ENCODE assay signal across 7 mouse cellular contexts in the genomic region with DNA sequence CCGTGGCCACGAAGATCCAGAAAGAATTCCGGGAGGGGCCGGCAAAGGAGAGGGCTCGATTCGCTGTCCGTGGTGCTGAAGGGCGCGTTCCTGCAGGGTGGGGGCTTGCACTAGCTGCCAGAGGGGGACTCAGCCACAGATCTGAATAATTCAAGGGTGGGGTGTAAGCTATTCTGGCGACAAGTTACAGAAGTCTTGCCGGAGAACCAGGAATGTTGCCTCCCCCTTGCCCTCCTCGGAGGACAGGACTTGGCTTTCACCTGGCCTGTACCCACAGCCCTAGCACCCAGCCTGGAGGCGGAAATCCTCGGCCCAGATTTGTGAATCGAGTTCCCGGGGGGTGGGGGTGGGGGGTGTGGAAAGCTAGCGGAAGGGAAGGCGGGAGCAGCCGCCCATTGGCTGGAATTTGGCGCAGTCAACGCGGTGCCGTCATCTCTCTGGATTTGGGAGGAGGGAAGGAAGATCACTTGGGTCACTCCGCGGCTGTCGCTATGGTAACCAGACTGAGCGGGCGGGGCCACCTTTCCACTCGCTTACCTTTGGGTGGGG. TPM values are rescaled to one million over a fixed set of nuclear protein-coding genes. Genes with fewer than 3 reads are reported as not detected.
DNase-seq lines count a peak whose midpoint lies in the region; ATAC-seq lines count a peak whose summit lies in the region.

No protein-coding gene starts in this region.

- ATAC-seq in granulocyte monocyte progenitor cell, adult 5-6 weeks (replicated peaks; ENCODE audit: poor library complexity, severe bottlenecking): peak; percentile 33; the same call in 1 of the 2 replicates
- peak; percentile 62 for ATAC-seq in midbrain, embryonic 14.5 days (ENCODE audit: low FRiP score, low TSS enrichment)
- ATAC-seq in stomach, embryonic 16.5 days (ENCODE audit: insufficient read depth, low FRiP score): peak; percentile 30; the same call in 1 of the 2 replicates

- peak overlapping the region; percentile 96 for H3K9ac ChIP-seq in midbrain, embryonic 14.5 days (replicated peaks; ENCODE audit: low read length)
- H3K9ac ChIP-seq in stomach, embryonic 16.5 days (ENCODE audit: low read length): no peak overlapping the region

- peak overlapping the region; percentile 92 for H3K4me2 ChIP-seq in midbrain, embryonic 14.5 days (ENCODE audit: low read length)
- peak overlapping the region; percentile 49 for H3K4me2 ChIP-seq in stomach, embryonic 16.5 days (ENCODE audit: low read depth, low read length)

- peak overlapping the region; percentile 94 for H3K4me3 ChIP-seq in midbrain, embryonic 14.5 days (replicated peaks; ENCODE audit: low read depth, low read length)
- H3K4me3 ChIP-seq in stomach, embryonic 16.5 days (replicated peaks; ENCODE audit: low read length): peak overlapping the region; percentile 35

- H3K36me3 ChIP-seq in midbrain, embryonic 14.5 days (ENCODE audit: control insufficient read depth, insufficient read depth, low read length): no peaks in the 10 kb centered on the region
- H3K36me3 ChIP-seq in stomach, embryonic 16.5 days (ENCODE audit: control insufficient read depth, insufficient read depth, low read length): no peaks in the 10 kb centered on the region

- no peaks in the 10 kb centered on the region for H3K27me3 ChIP-seq in midbrain, embryonic 14.5 days (ENCODE audit: control insufficient read depth, insufficient read depth, low read length)
- peaks cover 63% of the 10 kb centered on the region for H3K27me3 ChIP-seq in stomach, embryonic 16.5 days (ENCODE audit: control insufficient read depth, insufficient read depth, low read length)

- peaks cover 37% of the 10 kb centered on the region for H3K4me1 ChIP-seq in midbrain, embryonic 14.5 days (ENCODE audit: control insufficient read depth, insufficient read depth, low read length)
- peaks cover 13% of the 10 kb centered on the region for H3K4me1 ChIP-seq in stomach, embryonic 16.5 days (ENCODE audit: control insufficient read depth, insufficient read depth, low read length)

- no peaks in the 10 kb centered on the region for H3K9me3 ChIP-seq in midbrain, embryonic 14.5 days (ENCODE audit: control insufficient read depth, low read length)
- no peaks in the 10 kb centered on the region for H3K9me3 ChIP-seq in stomach, embryonic 16.5 days (replicated peaks; ENCODE audit: control insufficient read depth, low read length)

- peak; percentile 33 to 35 for DNase-seq in adrenal gland, postnatal 4 days (ENCODE audit: low spot score in 2 of 2)
- DNase-seq in embryo, embryonic 10.5 days (ENCODE audit: low spot score): peak; percentile 88
- DNase-seq in kidney, adult 18-20 months: peak; percentile 48
- peak; percentile 93 for DNase-seq in left cerebral cortex, postnatal 4 days
- peak; percentile 95 for DNase-seq in midbrain, embryonic 14.5 days

- H3K27ac ChIP-seq in midbrain, embryonic 14.5 days (replicated peaks; ENCODE audit: low read depth, low read length): peak overlapping the region; percentile 53
- H3K27ac ChIP-seq in stomach, embryonic 16.5 days (ENCODE audit: low read length): no peak overlapping the region

- intact Hi-C loops in left cerebral cortex, postnatal 4 days (cut with DNase I): loop anchor here (5.0 kb wide), 1 partner anchor 51 kb away; no protein-coding TSS in a partner anchor

- WGBS in midbrain, embryonic 14.5 days: 0% methylated on average over 29 of the region's 29 CpGs
- WGBS in stomach, embryonic 16.5 days: 1% methylated on average over 29 of the region's 29 CpGs

RNA-seq across cellular contexts. Expression of gene Cdk5r2, which starts 3.5 kb away (rescaled TPM):
- total RNA-seq in adrenal gland, postnatal 4 days (2021): 10 to 100 TPM in 1 of 2 experiments, 1 to 10 TPM in 1; 6.6 to 10.1 TPM
- not detected in 2 replicates for total RNA-seq in granulocyte monocyte progenitor cell, adult 5-6 weeks (2014; fragmentation: Nextera tagmentation)
- total RNA-seq in granulocyte monocyte progenitor cell, adult 5-6 weeks (2017): not detected in 2 replicates
- 100 to 1,000 TPM; 227 to 230 TPM for total RNA-seq in left cerebral cortex, postnatal 4 days (2021)
- polyA plus RNA-seq in midbrain, embryonic 14.5 days (2014; fragmentation: Nextera tagmentation; extraction: Ambion mirVana): 16.5 and 29.9 TPM in 2 replicates
- 0.06 and 0.20 TPM in 2 replicates for polyA plus RNA-seq in stomach, embryonic 16.5 days (2015; fragmentation: Nextera tagmentation; extraction: Ambion mirVana)

RNA-seq across cellular contexts. Expression of gene Fev, which starts 27.0 kb away (rescaled TPM):
- total RNA-seq in adrenal gland, postnatal 4 days (2021): 1 to 10 TPM; 2.1 to 3.4 TPM
- not detected in 2 replicates for total RNA-seq in granulocyte monocyte progenitor cell, adult 5-6 weeks (2014; fragmentation: Nextera tagmentation)
- total RNA-seq in granulocyte monocyte progenitor cell, adult 5-6 weeks (2017): not detected in 2 replicates
- total RNA-seq in left cerebral cortex, postnatal 4 days (2021): not detected
- polyA plus RNA-seq in midbrain, embryonic 14.5 days (2014; fragmentation: Nextera tagmentation; extraction: Ambion mirVana): 3.0 and 3.3 TPM in 2 replicates
- polyA plus RNA-seq in stomach, embryonic 16.5 days (2015; fragmentation: Nextera tagmentation; extraction: Ambion mirVana): 0.15 and 0.44 TPM in 2 replicates

RNA-seq across cellular contexts. Expression of gene Cryba2, which starts 34.7 kb away (rescaled TPM):
- 1 to 10 TPM; 2.0 to 3.3 TPM for total RNA-seq in adrenal gland, postnatal 4 days (2021)
- not detected in 2 replicates for total RNA-seq in granulocyte monocyte progenitor cell, adult 5-6 weeks (2014; fragmentation: Nextera tagmentation)
- total RNA-seq in granulocyte monocyte progenitor cell, adult 5-6 weeks (2017): not detected in 2 replicates
- total RNA-seq in left cerebral cortex, postnatal 4 days (2021): not detected
- 0.77 TPM in 1 of 2 replicates, not detected in the other for polyA plus RNA-seq in midbrain, embryonic 14.5 days (2014; fragmentation: Nextera tagmentation; extraction: Ambion mirVana)
- 1.4 and 1.9 TPM in 2 replicates for polyA plus RNA-seq in stomach, embryonic 16.5 days (2015; fragmentation: Nextera tagmentation; extraction: Ambion mirVana)

Comparison
In these comparisons a context has a peak if more than half of its experiments do, and no peak if none do; other contexts are left out.
1. DNase-seq: peak in every context shown above with its lines; median percentile 95 in midbrain, embryonic 14.5 days; 93 in left cerebral cortex, postnatal 4 days; 88 in embryo, embryonic 10.5 days; 48 in kidney, adult 18-20 months; 34 in adrenal gland, postnatal 4 days.
2. RNA of gene Cdk5r2, which starts 3.5 kb away (total RNA-seq): 227 to 230 TPM in left cerebral cortex, postnatal 4 days; 6.6 to 10.1 TPM in adrenal gland, postnatal 4 days and not detected in granulocyte monocyte progenitor cell, adult 5-6 weeks; every median in the first group is over 10 times any median in the second.
3. Peak in every context shown above with its lines, with median percentiles within 50 percentile points of each other: ATAC-seq.